Mouse (Mus musculus): ENCODE results near the gene Grik5. TPM values are rescaled to one million over a fixed set of nuclear protein-coding genes. Genes with fewer than 3 reads are reported as not detected.

Gene Grik5
- polyA plus RNA-seq, 1 experiment from 2014 or later, result 1.9 TPM

GRCm38 (mm10) chr7:24987941-24988340 lies 84.2 kb downstream of the Grik5 start:
- Histone ChIP-seq H3K9ac (replicated peaks; ENCODE audit: low read depth) (no peak overlapping the region), H3K27ac (ENCODE audit: low read length) (no peak overlapping the region), H3K4me1 (ENCODE audit: insufficient read depth, low read depth, low read length) (no peaks in the 10 kb centered on the region), H3K9me3 (ENCODE audit: low read length) (no peaks in the 10 kb centered on the region), H3K4me3 (ENCODE audit: low read depth, low read length) (no peak overlapping the region), H3K4me2 (replicated peaks; ENCODE audit: low read depth, low read length) (no peak overlapping the region), H3K36me3 (ENCODE audit: insufficient read depth, low read length) (no peaks in the 10 kb centered on the region), H3K27me3 (replicated peaks; ENCODE audit: insufficient read depth, low read length) (no peaks in the 10 kb centered on the region)
- no peak for TF ChIP-seq EP300 (IDR thresholded peaks at IDR 0.05)
- no peak for TF ChIP-seq CTCF (IDR thresholded peaks at IDR 0.05)
- ATAC-seq (no peak), DNase-seq (ENCODE audit: low spot score) (no peak)
- WGBS, result 68% methylated on average over 14 of the region's 14 CpGs

DNA sequence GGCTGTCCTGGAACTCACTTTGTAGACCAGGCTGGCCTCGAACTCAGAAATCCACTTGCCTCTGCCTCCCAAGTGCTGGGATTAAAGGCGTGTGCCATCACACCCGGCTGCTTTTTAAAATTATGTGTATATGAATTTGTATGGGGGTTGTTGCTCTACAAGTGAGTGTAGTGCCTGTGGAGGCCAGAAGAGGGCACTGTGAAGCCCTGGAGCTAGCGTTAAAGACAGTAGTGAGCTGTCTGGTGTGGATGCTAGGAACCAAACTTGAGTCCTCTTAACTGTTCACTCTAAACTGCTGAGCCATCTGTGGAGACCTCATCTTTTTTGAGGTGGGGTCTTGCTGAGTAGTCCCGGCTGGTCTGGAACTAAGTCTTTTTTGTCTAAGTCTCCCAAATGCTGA lies 86.3 kb downstream of the Grik5 start:
- Histone ChIP-seq H3K27ac (ENCODE audit: low read length) (no peak overlapping the region), H3K9me3 (ENCODE audit: low read length) (no peaks in the 10 kb centered on the region), H3K36me3 (ENCODE audit: insufficient read depth, low read length) (no peaks in the 10 kb centered on the region), H3K4me2 (replicated peaks; ENCODE audit: low read depth, low read length) (no peak overlapping the region), H3K9ac (replicated peaks; ENCODE audit: low read depth) (no peak overlapping the region), H3K4me1 (ENCODE audit: insufficient read depth, low read depth, low read length) (no peaks in the 10 kb centered on the region), H3K4me3 (ENCODE audit: low read depth, low read length) (no peak overlapping the region), H3K27me3 (replicated peaks; ENCODE audit: insufficient read depth, low read length) (no peaks in the 10 kb centered on the region)
- TF ChIP-seq CTCF (IDR thresholded peaks at IDR 0.05), result peak; percentile 30; the same call in 1 of the 2 replicates
- TF ChIP-seq EP300 (IDR thresholded peaks at IDR 0.05), result no peak
- ATAC-seq (no peak), DNase-seq (ENCODE audit: low spot score) (no peak)
- WGBS, result 63% methylated on average over 5 of the region's 5 CpGs

- 85% methylated on average over 2 of the region's 2 CpGs for WGBS
- no peaks in the 10 kb centered on the region for H3K27me3 ChIP-seq (replicated peaks; ENCODE audit: insufficient read depth, low read length)
- DNase-seq (ENCODE audit: low spot score) (no peak), ATAC-seq (no peak)
- no peaks in the 10 kb centered on the region for H3K9me3 ChIP-seq (ENCODE audit: low read length)
- TF ChIP-seq CTCF (IDR thresholded peaks at IDR 0.05) (no peak), EP300 (IDR thresholded peaks at IDR 0.05) (no peak)
- H3K4me3 ChIP-seq (ENCODE audit: low read depth, low read length), result no peak overlapping the region
- no peak overlapping the region for H3K9ac ChIP-seq (replicated peaks; ENCODE audit: low read depth)
- no peaks in the 10 kb centered on the region for H3K4me1 ChIP-seq (ENCODE audit: insufficient read depth, low read depth, low read length)
- H3K27ac ChIP-seq (ENCODE audit: low read length), result no peak overlapping the region
- H3K4me2 ChIP-seq (replicated peaks; ENCODE audit: low read depth, low read length), result no peak overlapping the region
- no peaks in the 10 kb centered on the region for H3K36me3 ChIP-seq (ENCODE audit: insufficient read depth, low read length)
Measured at GRCm38 (mm10) chr7:24984307-24984706, 87.8 kb downstream of the Grik5 start.

DNA sequence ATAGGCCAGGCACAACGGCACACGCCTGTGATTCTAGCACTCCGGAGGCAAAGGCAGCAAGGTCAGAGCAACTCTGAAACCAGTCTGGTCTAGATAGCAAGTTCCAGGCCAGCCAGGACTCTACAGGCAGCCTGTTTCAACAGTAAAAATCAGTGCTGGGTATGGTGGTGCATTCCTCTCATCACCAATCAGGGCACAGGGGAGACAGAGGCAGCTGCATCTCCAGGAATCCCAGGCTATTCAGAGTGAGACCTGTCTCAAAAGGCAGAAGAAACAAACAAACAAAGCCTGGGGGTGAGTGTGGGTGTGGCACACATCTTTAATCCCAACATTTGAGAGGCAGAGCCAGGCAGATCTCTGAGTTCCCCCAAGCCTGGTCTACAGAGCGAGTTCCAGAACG lies 88.8 kb downstream of the Grik5 start:
- Histone ChIP-seq H3K9me3 (ENCODE audit: low read length) (no peaks in the 10 kb centered on the region), H3K27ac (ENCODE audit: low read length) (no peak overlapping the region), H3K9ac (replicated peaks; ENCODE audit: low read depth) (no peak overlapping the region), H3K36me3 (ENCODE audit: insufficient read depth, low read length) (no peaks in the 10 kb centered on the region), H3K27me3 (replicated peaks; ENCODE audit: insufficient read depth, low read length) (no peaks in the 10 kb centered on the region), H3K4me1 (ENCODE audit: insufficient read depth, low read depth, low read length) (no peaks in the 10 kb centered on the region), H3K4me2 (replicated peaks; ENCODE audit: low read depth, low read length) (no peak overlapping the region), H3K4me3 (ENCODE audit: low read depth, low read length) (no peak overlapping the region)
- DNase-seq (ENCODE audit: low spot score), result no peak
- no peak for ATAC-seq
- WGBS, result 84% methylated on average over 5 of the region's 5 CpGs
- TF ChIP-seq EP300 (IDR thresholded peaks at IDR 0.05) (no peak), CTCF (IDR thresholded peaks at IDR 0.05) (no peak)

DNA sequence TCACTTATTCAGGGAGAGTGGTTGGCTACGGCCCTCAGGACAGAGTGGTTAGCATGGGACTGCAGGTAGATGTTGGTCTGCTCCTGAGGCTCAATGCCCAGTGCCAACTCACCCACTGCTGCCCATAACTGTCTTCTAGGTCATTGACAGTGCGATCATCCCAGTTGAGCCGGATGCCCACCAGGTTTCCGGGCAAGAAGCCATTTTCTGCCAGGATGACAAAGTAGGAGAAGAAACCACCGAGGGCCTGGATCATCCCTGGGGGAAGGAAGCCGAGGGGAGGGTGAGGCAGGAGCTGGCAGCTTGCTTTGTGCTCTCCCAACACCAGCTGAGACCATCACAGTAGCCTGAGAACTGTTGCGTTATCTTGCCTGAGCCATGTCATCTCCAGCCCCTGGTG lies 91.7 kb downstream of the Grik5 start:
- Histone ChIP-seq H3K27me3 (replicated peaks; ENCODE audit: insufficient read depth, low read length) (no peaks in the 10 kb centered on the region), H3K4me1 (ENCODE audit: insufficient read depth, low read depth, low read length) (no peaks in the 10 kb centered on the region), H3K9me3 (ENCODE audit: low read length) (no peaks in the 10 kb centered on the region), H3K9ac (replicated peaks; ENCODE audit: low read depth) (no peak overlapping the region), H3K27ac (ENCODE audit: low read length) (no peak overlapping the region), H3K36me3 (ENCODE audit: insufficient read depth, low read length) (no peaks in the 10 kb centered on the region), H3K4me2 (replicated peaks; ENCODE audit: low read depth, low read length) (no peak overlapping the region), H3K4me3 (ENCODE audit: low read depth, low read length) (no peak overlapping the region)
- TF ChIP-seq EP300 (IDR thresholded peaks at IDR 0.05) (no peak), CTCF (IDR thresholded peaks at IDR 0.05) (no peak)
- DNase-seq (ENCODE audit: low spot score) (no peak), ATAC-seq (no peak)
- WGBS, result 78% methylated on average over 7 of the region's 7 CpGs

DNA sequence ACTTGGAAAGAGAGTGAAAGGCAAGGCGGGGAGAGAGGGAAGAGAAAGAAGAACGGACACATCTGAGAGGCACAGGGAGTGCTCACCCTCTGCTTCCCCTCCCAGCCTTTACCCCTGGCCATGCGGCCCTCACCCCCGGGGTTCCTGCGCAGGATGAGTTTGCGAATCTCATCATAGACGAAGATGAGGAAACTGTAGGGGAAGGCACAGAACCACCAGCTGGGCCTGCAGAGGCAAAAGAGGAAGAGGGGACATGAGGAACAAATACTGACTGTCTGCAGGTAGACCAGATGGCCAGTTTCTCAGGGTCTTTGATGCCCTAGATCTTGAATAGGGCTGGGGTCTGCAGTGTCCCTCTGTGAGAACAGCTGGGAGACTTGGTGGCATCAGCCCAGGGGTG lies 93.4 kb downstream of the Grik5 start:
- no peak overlapping the region for H3K4me3 ChIP-seq (ENCODE audit: low read depth, low read length)
- H3K4me1 ChIP-seq (ENCODE audit: insufficient read depth, low read depth, low read length), result no peaks in the 10 kb centered on the region
- no peak overlapping the region for H3K4me2 ChIP-seq (replicated peaks; ENCODE audit: low read depth, low read length)
- TF ChIP-seq CTCF (IDR thresholded peaks at IDR 0.05), result no peak
- no peak for TF ChIP-seq EP300 (IDR thresholded peaks at IDR 0.05)
- ATAC-seq (no peak), DNase-seq (ENCODE audit: low spot score) (peak; percentile 25)
- H3K9me3 ChIP-seq (ENCODE audit: low read length), result no peaks in the 10 kb centered on the region
- H3K27ac ChIP-seq (ENCODE audit: low read length), result no peak overlapping the region
- H3K27me3 ChIP-seq (replicated peaks; ENCODE audit: insufficient read depth, low read length), result no peaks in the 10 kb centered on the region
- WGBS, result 79% methylated on average over 7 of the region's 7 CpGs
- H3K9ac ChIP-seq (replicated peaks; ENCODE audit: low read depth), result no peak overlapping the region
- H3K36me3 ChIP-seq (ENCODE audit: insufficient read depth, low read length), result no peaks in the 10 kb centered on the region
